Mouse (Mus musculus) neural tube, embryonic 13.5 days (tissue): ENCODE results near the gene Hsd3b1. TPM values are rescaled to one million over a fixed set of nuclear protein-coding genes. Genes with fewer than 3 reads are reported as not detected.
"Not testable (repeated sequence)": the region's sequence is repeated elsewhere in the genome, so short reads cannot be mapped to it uniquely, and the experiment has no call there.

ENCODE experiments used
- ATAC-seq: fragments of 200-750 bp; cut with Nextera tagmentation; 2 replicates; pipeline ENCODE4 v1.8.0; 2017; ENCODE audit warnings: low read depth, mild to moderate bottlenecking, moderate TSS enrichment, moderate library complexity
- H3K27ac ChIP-seq: fragments of 300-500 bp; sonication (generic); replicated peaks from 2 replicates; pipeline ENCODE4 v1.5.1; 2015; ENCODE audit warnings: moderate library complexity, mild to moderate bottlenecking, inconsistent platforms
- H3K27me3 ChIP-seq: fragments of 300-500 bp; sonication (generic); 2 replicates; pipeline ENCODE4 v1.6.1; 2015; ENCODE audit warnings: mild to moderate bottlenecking, inconsistent platforms
- H3K36me3 ChIP-seq: fragments of 300-500 bp; sonication (generic); 2 replicates; pipeline ENCODE4 v1.6.1; 2015; ENCODE audit warnings: mild to moderate bottlenecking, inconsistent platforms
- H3K4me1 ChIP-seq: fragments of 300-500 bp; sonication (generic); replicated peaks from 2 replicates; pipeline ENCODE4 v1.6.1; 2015; ENCODE audit warnings: inconsistent platforms
- H3K4me2 ChIP-seq: fragments of 300-500 bp; sonication (generic); 2 replicates; pipeline ENCODE4 v1.6.1; 2015; ENCODE audit warnings: inconsistent platforms, mild to moderate bottlenecking, moderate library complexity
- H3K4me3 ChIP-seq: fragments of 300-500 bp; sonication (generic); 2 replicates; pipeline ENCODE4 v1.5.1; 2015; ENCODE audit warnings: mild to moderate bottlenecking, inconsistent platforms
- H3K9ac ChIP-seq: fragments of 300-500 bp; sonication (generic); 2 replicates; pipeline ENCODE4 v1.6.1; 2015; ENCODE audit warnings: moderate library complexity, mild to moderate bottlenecking, inconsistent platforms
- H3K9me3 ChIP-seq: fragments of 300-500 bp; sonication (generic); 2 replicates; pipeline ENCODE4 v1.6.1; 2016; ENCODE audit warnings: inconsistent platforms
- WGBS: fragments of 180-500 bp; shearing (Covaris S2); methylation state at CpG from one replicate; pipeline ENCODE4 v1.1.7; 2015; 5-methylcytosine and 5-hydroxymethylcytosine counted together
- polyA plus RNA-seq: library from polyadenylated mRNA; unstranded; fragments of >200 nt; fragmentation: Nextera tagmentation; extraction: Ambion mirVana; gene quantifications from 2 replicates; pipeline ENCODE4 v1.2.1, GENCODE M21; 2015

The Hsd3b1 gene
- polyA plus RNA-seq, 1 experiment from 2014 or later, result not detected

DNA sequence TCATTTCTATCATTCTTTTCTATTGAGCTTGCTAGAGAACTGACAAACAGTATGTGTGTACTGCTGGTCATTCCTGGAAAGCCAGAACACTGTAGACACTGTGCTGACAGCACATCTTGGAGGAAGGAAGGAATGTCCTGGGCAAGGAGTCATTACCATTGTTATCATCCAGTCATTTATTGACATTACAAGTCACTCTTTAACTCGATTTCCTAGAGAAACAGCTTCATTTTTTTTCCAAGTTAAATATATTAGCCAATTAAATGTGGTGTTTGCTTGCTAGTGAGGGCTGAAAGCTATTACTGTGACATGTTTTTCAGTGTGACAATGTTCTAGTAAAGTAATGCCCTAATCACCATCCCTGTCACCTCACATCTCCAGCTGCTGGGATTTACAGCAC is 5.9 kb downstream of the Hsd3b1 start:
- ATAC-seq, result no peak
- Histone ChIP-seq H3K27me3 (no peaks in the 10 kb centered on the region), H3K36me3 (no peaks in the 10 kb centered on the region), H3K27ac (no peak overlapping the region), H3K4me3 (no peak overlapping the region), H3K4me1 (no peaks in the 10 kb centered on the region), H3K9ac (no peak overlapping the region), H3K4me2 (no peak overlapping the region), H3K9me3 (no peaks in the 10 kb centered on the region)
- 49% methylated on average over 1 of the region's 1 CpGs for WGBS

- no peak for ATAC-seq
- 89% methylated on average over 3 of the region's 3 CpGs for WGBS
- no peak overlapping the region for H3K9ac ChIP-seq
These were observed 6.5 kb downstream of the Hsd3b1 start for GRCm38 (mm10) chr3:98853051-98853450.

DNA sequence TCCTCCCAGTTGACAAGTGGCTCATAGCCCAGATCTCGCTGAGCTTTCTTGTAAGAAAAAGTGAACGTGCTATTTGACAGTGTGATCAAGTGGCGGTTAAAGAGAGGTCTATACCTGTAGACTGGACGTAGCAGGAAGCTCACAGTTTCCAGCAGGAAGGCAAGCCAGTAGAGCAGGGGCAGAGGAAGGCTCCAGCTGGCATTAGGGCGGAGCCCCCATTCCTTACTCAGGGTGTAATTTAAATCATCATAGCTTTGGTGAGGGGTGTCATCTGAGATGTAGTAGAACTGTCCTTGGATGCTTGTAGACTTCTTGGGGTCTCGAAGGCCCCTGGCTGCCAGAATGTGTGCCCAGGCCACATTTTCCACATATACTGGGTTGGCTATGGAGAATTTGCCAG is 7.0 kb downstream of the Hsd3b1 start:
- ATAC-seq, result no peak
- H3K4me2 ChIP-seq, result no peak overlapping the region
- H3K9me3 ChIP-seq, result no peaks in the 10 kb centered on the region
- no peaks in the 10 kb centered on the region for H3K27me3 ChIP-seq
- H3K9ac ChIP-seq, result no peak overlapping the region
- no peaks in the 10 kb centered on the region for H3K36me3 ChIP-seq
- no peaks in the 10 kb centered on the region for H3K4me1 ChIP-seq
- WGBS, result 92% methylated on average over 6 of the region's 6 CpGs
- H3K27ac ChIP-seq, result no peak overlapping the region
- no peak overlapping the region for H3K4me3 ChIP-seq

More at GRCm38 (mm10) chr3:98853051-98853450, 6.5 kb downstream of the Hsd3b1 start:
- Histone ChIP-seq H3K27me3 (no peaks in the 10 kb centered on the region), H3K36me3 (no peaks in the 10 kb centered on the region), H3K4me2 (no peak overlapping the region), H3K4me3 (no peak overlapping the region), H3K9me3 (no peaks in the 10 kb centered on the region), H3K4me1 (no peaks in the 10 kb centered on the region), H3K27ac (no peak overlapping the region)

GRCm38 (mm10) chr3:98851853-98852252 is 7.7 kb downstream of the Hsd3b1 start:
- WGBS, result 75% methylated on average over 2 of the region's 2 CpGs
- H3K27me3 ChIP-seq, result no peaks in the 10 kb centered on the region
- no peak overlapping the region for H3K4me3 ChIP-seq
- H3K9me3 ChIP-seq, result no peaks in the 10 kb centered on the region
- H3K4me1 ChIP-seq, result no peaks in the 10 kb centered on the region
- no peak overlapping the region for H3K9ac ChIP-seq
- no peak for ATAC-seq
- H3K27ac ChIP-seq, result no peak overlapping the region
- no peaks in the 10 kb centered on the region for H3K36me3 ChIP-seq
- H3K4me2 ChIP-seq, result no peak overlapping the region

GRCm38 (mm10) chr3:98850262-98850661 is 9.3 kb downstream of the Hsd3b1 start:
- H3K36me3 ChIP-seq, result no peaks in the 10 kb centered on the region
- H3K4me1 ChIP-seq, result no peaks in the 10 kb centered on the region
- H3K9me3 ChIP-seq, result no peaks in the 10 kb centered on the region
- 90% methylated on average over 5 of the region's 5 CpGs for whole genome bisulfite sequencing
- no peak overlapping the region for H3K4me2 ChIP-seq
- H3K4me3 ChIP-seq, result no peak overlapping the region
- no peaks in the 10 kb centered on the region for H3K27me3 ChIP-seq
- no peak for ATAC-seq
- no peak overlapping the region for H3K27ac ChIP-seq
- H3K9ac ChIP-seq, result no peak overlapping the region

GRCm38 (mm10) chr3:98848898-98849297 is 10.7 kb downstream of the Hsd3b1 start:
- no peak overlapping the region for H3K4me3 ChIP-seq
- no peak overlapping the region for H3K4me2 ChIP-seq
- H3K9ac ChIP-seq, result no peak overlapping the region
- 85% methylated on average over 1 of the region's 1 CpGs for WGBS
- no peak for ATAC-seq
- H3K36me3 ChIP-seq, result no peaks in the 10 kb centered on the region
- H3K27ac ChIP-seq, result no peak overlapping the region
- no peaks in the 10 kb centered on the region for H3K27me3 ChIP-seq
- H3K4me1 ChIP-seq, result no peaks in the 10 kb centered on the region
- H3K9me3 ChIP-seq, result no peaks in the 10 kb centered on the region

- no peaks in the 10 kb centered on the region for H3K4me1 ChIP-seq
- H3K9ac ChIP-seq, result no peak within 1 kb of the TSS
- H3K27ac ChIP-seq, result no peak within 1 kb of the TSS
- H3K4me3 ChIP-seq, result no peak within 1 kb of the TSS
- H3K9me3 ChIP-seq, result no peaks in the 10 kb centered on the region
- no peaks in the 10 kb centered on the region for H3K36me3 ChIP-seq
- WGBS, result 80% methylated on average over 6 of the region's 6 CpGs
- no peak within 1 kb of the TSS for H3K4me2 ChIP-seq
- no peak for ATAC-seq
- no peaks in the 10 kb centered on the region for H3K27me3 ChIP-seq
These were observed 45.4 kb downstream of the Hsd3b1 start, which contains the start of gene Hsd3b6 for GRCm38 (mm10) chr3:98814101-98814670. TSS of gene Hsd3b6 (minus strand) at chr3:98814443.

GRCm38 (mm10) chr3:98812653-98813052 is 46.9 kb downstream of the Hsd3b1 start:
- not testable (repeated sequence) for ATAC-seq, H3K4me3 ChIP-seq, H3K36me3 ChIP-seq, H3K27me3 ChIP-seq, H3K27ac ChIP-seq, H3K4me1 ChIP-seq, H3K9ac ChIP-seq, H3K4me2 ChIP-seq, H3K9me3 ChIP-seq
- 90% methylated on average over 6 of the region's 6 CpGs for WGBS

GRCm38 (mm10) chr3:98805032-98805431 is 54.6 kb downstream of the Hsd3b1 start:
- ATAC-seq, H3K4me1 ChIP-seq, H3K9ac ChIP-seq, H3K4me2 ChIP-seq, H3K27ac ChIP-seq, H3K4me3 ChIP-seq, H3K27me3 ChIP-seq, H3K36me3 ChIP-seq, H3K9me3 ChIP-seq: not testable (repeated sequence)
- 50% methylated on average over 3 of the region's 3 CpGs for WGBS

Other genes starting within 250 kb of the Hsd3b1 start
- gene Hsd3b5, start 229.5 kb downstream of the Hsd3b1 start, polyA plus RNA-seq, result not detected in 2 replicates
- gene Hsd3b2, start 135.3 kb downstream of the Hsd3b1 start, polyA plus RNA-seq, result not detected in 2 replicates
- gene Hsd3b3, start 96.7 kb downstream of the Hsd3b1 start, polyA plus RNA-seq, result 0.06 TPM in 1 of 2 replicates, not detected in the other
- 8.0 and 11.3 TPM in 2 replicates for gene Hsd3b6, start 45.4 kb downstream of the Hsd3b1 start, polyA plus RNA-seq
- gene Hao2, start 33.4 kb upstream of the Hsd3b1 start, polyA plus RNA-seq, result not detected in 2 replicates